Mouse (Mus musculus): ENCODE measurements around the gene Mc3r. TPM values are rescaled to one million over a fixed set of nuclear protein-coding genes. Genes with fewer than 3 reads are reported as not detected.

Gene Mc3r
- total RNA-seq, 2 experiments from 2014 or later: not detected

DNA sequence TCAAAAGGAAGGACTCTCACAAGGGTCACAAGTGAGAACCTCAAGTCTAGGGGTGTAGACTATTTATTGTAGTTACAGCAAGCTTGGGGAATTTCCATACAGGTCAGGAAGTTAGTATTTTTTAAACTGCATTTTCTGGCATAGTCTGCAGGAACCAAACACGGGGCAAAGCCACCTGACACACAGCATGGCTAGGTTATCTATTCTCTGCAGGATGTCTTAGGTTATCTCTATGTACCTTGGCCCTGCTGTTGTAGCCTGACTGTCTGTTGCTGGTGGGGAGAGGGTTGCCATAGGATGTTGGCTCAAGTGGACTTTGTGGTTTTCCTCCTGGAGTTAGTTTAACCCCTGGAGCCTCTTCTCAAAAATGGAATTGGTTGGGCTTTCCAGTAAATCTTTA, 49.8 kb downstream of the Mc3r start:
- ATAC-seq (replicated peaks; ENCODE audit: poor library complexity): no peak

DNA sequence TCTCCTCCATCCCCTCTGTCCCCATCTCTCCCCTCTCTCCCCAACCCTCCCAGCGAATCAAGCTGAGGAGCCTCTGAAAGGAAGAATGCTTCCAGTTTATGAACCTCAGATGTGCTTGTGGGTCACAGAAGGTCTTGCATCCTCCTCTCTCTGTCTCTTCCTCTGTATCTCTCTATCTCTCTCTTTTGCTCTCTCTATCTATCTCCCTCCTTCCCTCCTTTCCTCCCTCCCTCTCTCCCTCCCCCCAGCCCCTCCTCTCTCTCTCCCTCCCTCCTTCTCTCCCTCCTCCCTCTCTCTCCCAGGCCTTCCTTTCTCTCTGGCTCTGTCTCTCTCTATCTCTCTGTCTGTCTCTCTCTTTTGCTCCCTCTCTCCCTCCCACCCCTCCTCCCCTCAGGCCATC, 50.2 kb downstream of the Mc3r start:
- ATAC-seq (replicated peaks; ENCODE audit: poor library complexity): no peak

DNA sequence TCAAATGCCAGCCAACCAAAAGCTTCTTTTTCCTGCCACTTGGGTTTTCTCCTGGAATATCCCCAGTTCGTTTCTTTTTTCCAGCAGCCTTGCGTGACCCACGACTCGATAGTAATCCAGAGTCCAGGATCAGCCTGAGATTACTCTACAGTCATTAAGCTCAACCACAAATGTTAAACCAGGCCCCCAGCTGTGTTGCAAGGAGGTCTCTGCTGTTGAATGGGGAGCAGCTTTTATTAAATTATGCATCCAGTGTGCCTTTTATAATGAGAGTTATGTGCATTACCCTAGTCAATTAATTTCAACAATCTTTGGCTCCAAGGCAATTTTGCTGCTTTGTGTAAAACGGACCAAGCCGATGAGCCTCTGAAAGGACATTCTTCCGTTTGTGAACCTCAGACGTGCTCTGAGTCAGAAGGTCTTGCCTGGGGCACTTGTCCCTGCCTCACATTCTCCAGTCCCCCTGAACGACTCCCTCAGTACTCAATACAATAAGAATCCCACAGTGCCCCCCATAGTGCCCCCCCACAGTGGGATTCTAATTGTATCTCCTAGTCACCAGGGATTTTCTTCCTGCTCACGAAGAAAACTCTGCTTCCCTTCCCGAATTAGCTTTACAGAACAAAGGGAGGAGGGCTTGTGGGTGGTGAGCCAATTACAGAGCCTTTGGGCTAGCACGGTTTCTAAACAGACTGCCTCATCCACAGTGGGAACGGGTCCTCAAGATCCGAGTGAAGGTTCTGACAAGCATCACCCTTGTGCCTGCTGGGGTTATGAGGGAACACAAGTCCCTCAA, 51.0 kb downstream of the Mc3r start:
- no peak for ATAC-seq (replicated peaks; ENCODE audit: poor library complexity)

Other genes starting within 250 kb of the Mc3r start
- not detected in 2 replicates for gene Cbln4, start 205.0 kb upstream of the Mc3r start, total RNA-seq (2015)
- not detected in 2 replicates for gene Cbln4, start 205.0 kb upstream of the Mc3r start, total RNA-seq (2017)
- 3.5 and 4.1 TPM in 2 replicates for gene Fam210b, start 97.1 kb downstream of the Mc3r start, total RNA-seq (2015)
- 2.2 and 2.4 TPM in 2 replicates for gene Fam210b, start 97.1 kb downstream of the Mc3r start, total RNA-seq (2017)
- gene Aurka, start 122.0 kb downstream of the Mc3r start, total RNA-seq (2015): 48.7 and 50.9 TPM in 2 replicates
- gene Aurka, start 122.0 kb downstream of the Mc3r start, total RNA-seq (2017): 86.9 and 90.2 TPM in 2 replicates
- 28.4 and 35.7 TPM in 2 replicates for gene Cstf1, start 122.2 kb downstream of the Mc3r start, total RNA-seq (2015)
- 41.0 and 41.8 TPM in 2 replicates for gene Cstf1, start 122.2 kb downstream of the Mc3r start, total RNA-seq (2017)
- gene Cass4, start 145.3 kb downstream of the Mc3r start, total RNA-seq (2015): 1.4 and 2.1 TPM in 2 replicates
- 1.00 and 2.1 TPM in 2 replicates for gene Cass4, start 145.3 kb downstream of the Mc3r start, total RNA-seq (2017)
- 27.6 and 29.6 TPM in 2 replicates for gene Rtf2, start 192.1 kb downstream of the Mc3r start, total RNA-seq (2015)
- 146 and 199 TPM in 2 replicates for gene Rtf2, start 192.1 kb downstream of the Mc3r start, total RNA-seq (2017)
- not detected in 2 replicates for gene Gcnt7, start 210.1 kb downstream of the Mc3r start, total RNA-seq (2015)
- gene Gcnt7, start 210.1 kb downstream of the Mc3r start, total RNA-seq (2017): 0.07 TPM in 1 of 2 replicates, not detected in the other
- 0.22 and 0.37 TPM in 2 replicates for gene Fam209, start 224.0 kb downstream of the Mc3r start, total RNA-seq (2015)
- 1.1 and 2.0 TPM in 2 replicates for gene Fam209, start 224.0 kb downstream of the Mc3r start, total RNA-seq (2017)

Measured in megakaryocyte progenitor cell, adult 5-6 weeks (primary cell).